Mouse (Mus musculus) frontal cortex, postnatal 25 days (tissue): ENCODE measurements around the gene Cfb.
"Not testable (repeated sequence)": the region's sequence is repeated elsewhere in the genome, so short reads cannot be mapped to it uniquely, and the experiment has no call there.

Experiments
- DNase-seq, 2 experiments: peaks; one replicate each; pipeline ENCODE4 v3.0.0; 2022; ENCODE audit warnings: low spot score in 2 of 2

The Cfb gene

DNA sequence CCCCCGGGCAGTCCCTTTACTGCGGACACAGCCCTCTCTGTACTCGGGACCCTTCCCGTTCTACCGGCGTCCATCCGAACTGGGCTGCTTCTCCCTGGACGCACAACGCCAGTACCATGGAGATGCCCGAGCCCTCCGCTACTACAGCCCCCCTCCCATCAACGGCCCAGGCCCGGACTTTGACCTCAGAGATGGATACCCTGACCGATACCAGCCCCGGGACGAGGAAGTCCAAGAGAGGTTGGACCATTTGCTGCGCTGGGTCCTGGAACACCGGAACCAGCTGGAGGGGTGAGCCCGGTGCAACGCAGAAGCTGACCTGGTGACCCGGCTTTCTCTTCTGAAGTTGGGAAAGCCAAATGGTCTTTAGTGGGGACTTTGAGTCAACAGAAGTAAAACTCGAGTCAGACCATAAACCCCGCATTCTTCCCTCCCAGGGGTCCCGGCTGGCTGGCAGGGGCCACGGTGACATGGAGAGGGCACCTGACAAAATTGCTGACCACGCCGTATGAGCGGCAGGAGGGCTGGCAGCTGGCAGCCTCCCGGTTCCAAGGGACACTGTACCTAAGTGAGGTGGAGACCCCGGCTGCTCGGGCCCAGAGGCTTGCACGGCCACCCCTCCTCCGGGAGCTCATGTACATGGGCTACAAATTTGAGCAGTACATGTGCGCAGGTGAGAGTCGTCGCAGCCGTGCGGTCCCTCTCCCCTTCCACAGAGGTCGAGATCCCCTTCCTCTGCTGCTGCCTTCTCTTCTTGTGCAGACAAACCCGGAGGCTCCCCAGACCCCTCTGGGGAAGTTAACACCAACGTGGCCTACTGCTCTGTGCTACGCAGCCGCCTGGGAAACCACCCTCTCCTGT is 24.6 kb downstream of the Cfb start:
- no peak for DNase-seq

- peak; percentile 95 to 97 for DNase-seq
These were observed 25.5 kb downstream of the Cfb start, which contains the start of the genes Stk19 and Dxo for GRCm38 (mm10) chr17:34836856-34837221. Gene Stk19, minus strand, starts transcription at chr17:34836945. Gene Dxo, plus strand, starts transcription at chr17:34837019.

GRCm38 (mm10) chr17:34836155-34836855 is 26.0 kb downstream of the Cfb start:
- DNase-seq: no peak

DNA sequence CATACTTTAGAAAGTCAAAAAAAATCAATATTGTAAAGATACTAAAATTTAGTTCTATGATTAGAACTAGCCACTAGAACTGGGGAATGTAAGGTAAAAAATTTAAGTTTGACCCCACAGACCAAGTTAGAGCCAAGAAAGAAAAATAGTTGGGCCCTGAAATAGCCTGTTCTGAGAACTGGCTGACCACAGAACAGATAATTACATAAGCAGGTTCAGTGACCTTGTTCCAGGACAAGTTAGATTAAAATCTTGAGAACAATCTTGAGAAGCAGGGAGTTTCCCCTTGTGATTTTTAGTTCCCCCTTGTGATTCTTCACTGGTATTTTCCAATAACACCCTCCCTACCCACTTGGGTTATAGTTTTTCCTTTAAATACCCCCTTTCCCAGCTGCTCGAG is 31.5 kb downstream of the Cfb start:
- not testable (repeated sequence) for DNase-seq

DNA sequence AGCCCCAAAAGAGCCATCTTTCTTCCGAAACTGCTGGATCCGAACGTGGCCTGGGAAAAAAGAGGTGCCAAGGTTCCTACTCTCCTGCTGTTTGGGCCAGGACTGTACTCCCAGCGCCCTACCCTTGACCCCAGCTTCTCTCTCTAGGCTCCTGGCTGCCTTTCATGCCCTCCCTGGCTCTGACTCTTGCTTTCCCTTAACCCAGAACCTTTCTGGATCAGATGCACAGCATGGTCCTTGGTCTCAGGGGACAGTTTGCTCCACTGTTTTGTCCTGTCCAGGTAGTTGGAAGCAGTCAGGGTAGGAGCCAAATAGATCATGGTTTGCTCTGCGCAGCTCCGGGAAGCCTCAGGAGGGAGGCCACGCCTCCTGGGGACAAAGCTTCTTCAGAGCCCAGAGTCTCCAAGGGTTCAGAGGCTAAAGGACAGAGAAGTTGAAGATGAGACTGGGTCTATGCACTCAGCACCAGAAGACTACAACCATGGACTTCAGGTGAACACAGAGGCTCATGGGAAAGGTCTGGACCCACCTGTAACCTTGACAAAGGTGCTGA is 47.4 kb downstream of the Cfb start:
- DNase-seq: no peak

GRCm38 (mm10) chr17:34813747-34814146 is 48.6 kb downstream of the Cfb start:
- DNase-seq: not testable (repeated sequence)

DNA sequence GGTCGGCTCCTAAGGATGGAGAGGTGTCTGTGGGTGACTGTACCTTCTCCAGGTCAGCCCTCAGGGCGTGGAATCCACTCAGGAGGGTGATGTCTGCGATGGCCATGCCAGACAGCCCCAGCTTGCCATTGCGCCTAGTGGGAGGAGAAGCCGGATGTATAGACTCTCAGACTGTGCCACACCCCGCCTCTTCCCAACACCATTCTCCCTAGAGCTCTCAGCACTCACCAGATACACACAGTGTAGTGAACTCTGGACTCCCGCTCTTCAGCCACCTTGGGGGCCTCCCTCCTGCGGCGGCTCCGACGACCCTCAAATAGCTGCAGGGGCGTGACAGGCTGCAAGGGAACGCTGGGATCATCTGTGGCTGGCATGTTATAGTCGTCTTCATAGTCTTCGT is 51.0 kb downstream of the Cfb start:
- no peak for DNase-seq

GRCm38 (mm10) chr17:34810811-34811210 is 51.5 kb downstream of the Cfb start:
- DNase-seq: not testable (repeated sequence)

- DNase-seq: not testable (repeated sequence)
These were observed 51.9 kb downstream of the Cfb start for GRCm38 (mm10) chr17:34810411-34810810.

DNA sequence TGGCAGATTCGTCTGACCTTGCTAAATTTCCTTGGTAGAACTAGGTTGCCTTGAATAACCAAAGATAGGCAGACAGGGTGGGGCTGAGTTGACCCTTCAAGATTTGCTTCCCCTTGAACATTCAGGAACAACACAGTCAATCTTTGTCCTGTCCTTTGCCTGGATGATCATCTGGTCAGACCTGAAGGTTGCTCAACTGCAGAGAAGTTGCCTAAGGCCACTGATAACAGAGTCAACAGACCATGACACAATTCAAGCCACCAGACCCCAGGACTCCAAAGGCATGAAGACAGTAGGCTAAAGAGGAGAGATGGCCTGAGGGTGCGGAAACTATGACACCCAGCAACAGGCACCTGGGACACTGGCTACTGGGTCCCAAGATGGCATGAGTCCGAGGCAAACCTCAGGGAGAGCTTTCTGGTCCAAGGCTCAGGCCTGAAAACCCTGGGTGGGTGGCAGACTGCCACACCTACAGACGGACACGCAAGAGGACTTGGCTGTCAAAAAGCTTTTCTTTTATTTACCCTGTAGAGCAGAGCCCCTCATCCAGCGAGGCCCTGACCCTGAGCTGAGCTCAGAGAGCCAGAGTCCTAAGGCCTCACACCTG is 53.6 kb downstream of the Cfb start:
- DNase-seq: no peak

DNA sequence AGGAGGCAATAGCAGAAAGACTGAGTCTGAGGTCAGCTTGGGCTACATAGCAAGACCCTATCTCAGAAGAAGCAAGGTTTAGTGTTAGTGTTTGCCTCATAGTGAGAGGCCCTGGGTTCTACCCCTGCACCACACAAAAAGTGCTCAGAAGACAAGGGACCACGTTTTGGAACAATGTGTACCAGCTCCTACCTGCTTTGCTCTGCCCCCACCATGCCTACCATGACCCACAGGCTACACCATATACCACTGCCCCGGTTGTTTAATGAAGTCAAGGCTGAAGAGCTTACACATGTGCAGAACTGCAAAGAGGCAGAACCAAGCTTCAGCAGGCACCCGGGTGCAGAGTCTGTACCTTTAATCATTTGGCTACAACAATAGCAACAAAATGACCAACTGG is 55.1 kb downstream of the Cfb start:
- DNase-seq: no peak
